Mouse (Mus musculus) heart, embryonic 14.5 days (tissue): ENCODE measurements around the gene Agk. TPM values are rescaled to one million over a fixed set of nuclear protein-coding genes. Genes with fewer than 3 reads are reported as not detected.

ENCODE experiments used
- ATAC-seq: fragments of 200-750 bp; cut with Nextera tagmentation; 2 replicates; pipeline ENCODE4 v1.8.0; 2017; ENCODE audit warnings: low read depth, moderate TSS enrichment; ENCODE audit not compliant: insufficient number of reproducible peaks, insufficient read depth, low FRiP score
- H3K27ac ChIP-seq, 2 experiments: fragments of 200-500 bp in 1 of 2; fragments of 300-500 bp in 1 of 2; sonication (generic) in 1 of 2; replicated peaks in 1 of 2; 2 replicates each; pipeline ENCODE4 v1.5.1; 2012 to 2014; ENCODE audit warnings: low read depth in 2 of 2, low read length in 2 of 2, control low read depth in 1 of 2, mild to moderate bottlenecking in 1 of 2, mixed read lengths in 1 of 2; ENCODE audit not compliant: control insufficient read depth in 1 of 2, insufficient read depth in 1 of 2
- H3K27me3 ChIP-seq: fragments of 300-500 bp; sonication (generic); 2 replicates; pipeline ENCODE4 v1.6.1; 2014; ENCODE audit warnings: mild to moderate bottlenecking, low read length, control low read depth; ENCODE audit not compliant: control insufficient read depth, insufficient read depth
- H3K36me3 ChIP-seq: fragments of 300-500 bp; sonication (generic); 2 replicates; pipeline ENCODE4 v1.6.1; 2014; ENCODE audit warnings: mild to moderate bottlenecking, control low read depth, low read length, mixed read lengths; ENCODE audit not compliant: control insufficient read depth, insufficient read depth
- H3K4me1 ChIP-seq, 2 experiments: fragments of 200-500 bp in 1 of 2; fragments of 300-500 bp in 1 of 2; sonication (generic) in 1 of 2; 2 replicates each; pipeline ENCODE4 v1.6.1; 2012 to 2014; ENCODE audit warnings: low read length in 2 of 2, control low read depth in 1 of 2, mixed read lengths in 1 of 2; ENCODE audit not compliant: control insufficient read depth in 2 of 2, insufficient read depth in 2 of 2
- H3K4me2 ChIP-seq: fragments of 300-500 bp; sonication (generic); 2 replicates; pipeline ENCODE4 v1.6.1; 2014; ENCODE audit warnings: mild to moderate bottlenecking, low read length
- H3K4me3 ChIP-seq, 2 experiments: fragments of 200-500 bp in 1 of 2; fragments of 300-500 bp in 1 of 2; sonication (generic) in 1 of 2; 2 replicates each; pipeline ENCODE4 v1.5.1; 2012 to 2014; ENCODE audit warnings: low read length in 2 of 2, mild to moderate bottlenecking in 2 of 2, control low read depth in 1 of 2, low read depth in 1 of 2, moderate library complexity in 1 of 2; ENCODE audit not compliant: control insufficient read depth in 1 of 2, insufficient read depth in 1 of 2
- H3K9ac ChIP-seq: fragments of 300-500 bp; sonication (generic); 2 replicates; pipeline ENCODE4 v1.6.1; 2014; ENCODE audit warnings: mild to moderate bottlenecking, low read length
- H3K9me3 ChIP-seq: fragments of 300-500 bp; sonication (generic); 2 replicates; pipeline ENCODE4 v1.6.1; 2016; ENCODE audit warnings: low read length, control low read depth; ENCODE audit not compliant: control insufficient read depth
- WGBS: fragments of 180-500 bp; shearing (Covaris S2); extraction: QIAGEN DNeasy Blood & Tissue Kit; methylation state at CpG from one replicate; pipeline ENCODE4 v1.1.7; 2014; 5-methylcytosine and 5-hydroxymethylcytosine counted together
- polyA plus RNA-seq: library from polyadenylated mRNA; unstranded; fragments of >200 nt; fragmentation: Nextera tagmentation; extraction: Ambion mirVana; gene quantifications from 2 replicates; pipeline ENCODE4 v1.2.1, GENCODE M21; 2014

Agk gene
- polyA plus RNA-seq, 1 experiment from 2014 or later, result 43.7 TPM

GRCm38 (mm10) chr6:40428696-40429095 is 103.7 kb downstream of the Agk start:
- Histone ChIP-seq H3K27ac (no peak overlapping the region), H3K4me2 (no peak overlapping the region), H3K36me3 (no peaks in the 10 kb centered on the region), H3K9ac (no peak overlapping the region), H3K4me3 (no peak overlapping the region), H3K27me3 (no peaks in the 10 kb centered on the region), H3K9me3 (no peaks in the 10 kb centered on the region), H3K4me1 (no peaks in the 10 kb centered on the region)
- no peak for ATAC-seq
- WGBS, result 62% methylated on average over 3 of the region's 3 CpGs

DNA sequence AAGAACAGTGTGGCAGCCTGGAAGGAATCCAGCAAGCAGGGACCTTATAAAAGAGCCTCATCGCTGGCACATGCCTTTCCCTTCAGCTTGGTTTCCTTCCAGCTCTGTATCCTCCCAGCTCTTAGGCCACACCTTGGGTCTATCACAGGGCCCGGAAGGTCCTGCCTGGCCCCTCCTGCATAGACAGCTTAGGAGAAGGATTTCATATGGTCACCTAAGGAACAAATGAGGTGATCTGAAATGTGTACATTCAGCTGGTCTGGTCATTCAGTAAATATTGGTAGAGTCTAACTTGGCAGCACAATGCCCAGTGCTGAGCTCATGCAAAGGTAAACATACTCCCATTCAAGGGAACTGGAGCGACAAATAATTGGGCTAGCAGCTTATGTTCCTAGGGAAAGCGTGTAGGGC is 104.6 kb downstream of the Agk start:
- no peaks in the 10 kb centered on the region for H3K36me3 ChIP-seq
- peaks cover 4% of the 10 kb centered on the region; the same call in 1 of the 2 replicates for H3K27me3 ChIP-seq
- no peaks in the 10 kb centered on the region for H3K4me1 ChIP-seq
- H3K27ac ChIP-seq, result no peak overlapping the region
- no peak overlapping the region for H3K4me2 ChIP-seq
- 62% methylated on average over 4 of the region's 4 CpGs for WGBS
- H3K4me3 ChIP-seq, result no peak overlapping the region
- ATAC-seq, result no peak
- no peaks in the 10 kb centered on the region for H3K9me3 ChIP-seq
- no peak overlapping the region for H3K9ac ChIP-seq

DNA sequence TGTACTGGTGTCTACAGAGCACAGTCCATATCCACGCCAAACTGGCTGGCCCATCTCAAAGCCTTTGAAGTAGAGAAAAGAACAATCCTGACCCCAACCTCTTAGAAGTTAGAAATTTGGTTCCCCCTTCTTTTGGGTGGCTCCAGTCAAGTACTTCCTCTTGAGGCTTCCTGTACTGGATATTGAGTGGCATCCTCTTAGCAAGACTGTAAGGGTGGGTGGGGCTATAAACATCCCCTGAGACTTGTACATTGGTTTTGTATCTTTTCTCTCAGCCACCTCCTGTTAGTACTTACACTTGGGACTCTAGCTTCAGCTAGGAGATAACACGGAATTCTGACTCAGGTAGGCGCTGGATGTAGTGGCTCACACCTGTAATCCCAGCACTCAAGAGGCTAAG is 105.3 kb downstream of the Agk start:
- H3K4me3 ChIP-seq, result no peak overlapping the region
- H3K27me3 ChIP-seq, result peaks cover 5% of the 10 kb centered on the region; the same call in 1 of the 2 replicates
- no peak overlapping the region for H3K27ac ChIP-seq
- WGBS, result 83% methylated on average over 3 of the region's 3 CpGs
- no peaks in the 10 kb centered on the region for H3K4me1 ChIP-seq
- no peak for ATAC-seq
- no peaks in the 10 kb centered on the region for H3K9me3 ChIP-seq
- H3K36me3 ChIP-seq, result no peaks in the 10 kb centered on the region
- no peak overlapping the region for H3K4me2 ChIP-seq
- no peak overlapping the region for H3K9ac ChIP-seq

DNA sequence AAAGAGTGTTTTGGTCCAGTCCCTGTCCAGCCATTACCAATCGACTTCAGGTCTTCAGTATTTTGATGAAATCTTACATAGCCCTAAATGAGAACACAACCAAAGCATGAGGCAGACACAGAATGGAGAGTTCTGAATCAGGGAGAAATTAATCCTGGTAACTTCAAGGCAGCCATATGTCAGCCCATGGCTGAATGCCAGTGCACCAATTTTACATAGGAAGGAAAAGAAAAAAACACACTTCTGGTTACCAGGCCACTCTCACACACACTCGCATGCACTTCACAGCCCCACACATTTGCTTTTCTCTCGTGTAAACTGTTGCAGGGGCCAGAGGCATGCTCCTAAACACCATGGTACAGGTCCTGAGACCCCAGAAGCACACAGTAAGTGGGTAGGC is 105.9 kb downstream of the Agk start:
- peaks cover 5% of the 10 kb centered on the region; the same call in 1 of the 2 replicates for H3K27me3 ChIP-seq
- 80% methylated on average over 3 of the region's 3 CpGs for WGBS
- no peak overlapping the region for H3K4me3 ChIP-seq
- no peaks in the 10 kb centered on the region for H3K4me1 ChIP-seq
- H3K27ac ChIP-seq, result no peak overlapping the region
- no peaks in the 10 kb centered on the region for H3K9me3 ChIP-seq
- H3K9ac ChIP-seq, result no peak overlapping the region
- no peaks in the 10 kb centered on the region for H3K36me3 ChIP-seq
- ATAC-seq, result no peak
- H3K4me2 ChIP-seq, result no peak overlapping the region

- H3K4me3 ChIP-seq, result no peak overlapping the region
- ATAC-seq, result no peak
- H3K27me3 ChIP-seq, result peaks cover 6% of the 10 kb centered on the region; the same call in 1 of the 2 replicates
- H3K4me1 ChIP-seq, result no peaks in the 10 kb centered on the region
- H3K36me3 ChIP-seq, result no peaks in the 10 kb centered on the region
- H3K27ac ChIP-seq, result no peak overlapping the region
- WGBS, result 53% methylated on average over 4 of the region's 4 CpGs
- no peaks in the 10 kb centered on the region for H3K9me3 ChIP-seq
- H3K9ac ChIP-seq, result no peak overlapping the region
- H3K4me2 ChIP-seq, result no peak overlapping the region
Observed at GRCm38 (mm10) chr6:40431356-40431755, 106.4 kb downstream of the Agk start.

DNA sequence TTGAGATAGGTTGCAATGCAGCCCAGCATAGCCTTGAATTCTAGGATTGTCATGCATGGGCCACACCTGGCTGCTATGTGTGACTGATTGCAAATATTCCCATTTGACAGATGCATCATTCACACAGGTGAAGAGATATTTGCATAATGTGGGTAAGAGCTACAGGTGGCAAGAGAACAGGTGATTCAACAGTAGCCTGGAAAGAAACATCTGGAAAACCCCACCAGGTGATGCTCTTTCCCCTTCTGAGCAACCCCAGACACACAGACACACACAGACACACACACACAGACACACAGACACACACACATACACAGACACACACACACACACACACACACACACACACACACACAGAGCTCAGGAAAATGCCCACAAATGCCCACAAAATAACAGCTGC is 106.8 kb downstream of the Agk start:
- H3K9me3 ChIP-seq, result no peaks in the 10 kb centered on the region
- peaks cover 10% of the 10 kb centered on the region; the same call in 1 of the 2 replicates for H3K27me3 ChIP-seq
- H3K36me3 ChIP-seq, result no peaks in the 10 kb centered on the region
- ATAC-seq, result no peak
- H3K4me1 ChIP-seq, result no peaks in the 10 kb centered on the region
- H3K9ac ChIP-seq, result no peak overlapping the region
- H3K27ac ChIP-seq, result no peak overlapping the region
- H3K4me3 ChIP-seq, result no peak overlapping the region
- H3K4me2 ChIP-seq, result no peak overlapping the region

- 83% methylated on average over 17 of the region's 17 CpGs for WGBS
- no peak overlapping the region for H3K4me3 ChIP-seq
- no peaks in the 10 kb centered on the region for H3K4me1 ChIP-seq
- H3K9me3 ChIP-seq, result no peaks in the 10 kb centered on the region
- ATAC-seq, result no peak
- H3K27me3 ChIP-seq, result peaks cover 16% of the 10 kb centered on the region; the same call in 1 of the 2 replicates
- no peaks in the 10 kb centered on the region for H3K36me3 ChIP-seq
- H3K4me2 ChIP-seq, result no peak overlapping the region
- no peak overlapping the region for H3K27ac ChIP-seq
- H3K9ac ChIP-seq, result no peak overlapping the region
Observed at GRCm38 (mm10) chr6:40432346-40433275, 107.6 kb downstream of the Agk start.
